Mouse (Mus musculus): ENCODE measurements around the gene Dusp7.
A peak's percentile ranks its signal among the peaks of the same experiment; 100 is the strongest.

- TF ChIP-seq CTCF (IDR thresholded peaks at IDR 0.05 in 2 of 3, conservative IDR thresholded peaks at IDR 0.05 in 1 of 3; ENCODE audit: control insufficient read depth in 1 of 3, insufficient read depth in 1 of 3, low read depth in 2 of 3, low read length in 3 of 3, poor library complexity in 1 of 3, severe bottlenecking in 1 of 3) = peak; percentile 13 to 44 (median 33); a peak in 4 of 6 replicates
- TF ChIP-seq POLR2A (IDR thresholded peaks at IDR 0.05; ENCODE audit: control insufficient read depth in 1 of 2, insufficient read depth in 1 of 2, low read depth in 1 of 2, low read length in 2 of 2, poor library complexity in 1 of 2) = no peak
- TF ChIP-seq ETS1 (IDR thresholded peaks at IDR 0.05; ENCODE audit: low read depth, low read length) = no peak
- TF ChIP-seq USF1 (IDR thresholded peaks at IDR 0.05; ENCODE audit: low read depth, low read length) = no peak
- no peak for TF ChIP-seq ZKSCAN1 (IDR thresholded peaks at IDR 0.05; ENCODE audit: low read depth, low read length)
- no peak for TF ChIP-seq NRF1 (IDR thresholded peaks at IDR 0.05; ENCODE audit: insufficient read depth, low read depth, low read length, poor library complexity, severe bottlenecking)
- no peak for TF ChIP-seq TCF12 (IDR thresholded peaks at IDR 0.05; ENCODE audit: low read depth, low read length)
- TF ChIP-seq USF2 (IDR thresholded peaks at IDR 0.05; ENCODE audit: borderline replicate concordance in 1 of 2, insufficient read depth in 1 of 2, low read depth in 1 of 2, low read length in 2 of 2) = no peak
- TF ChIP-seq EP300 (IDR thresholded peaks at IDR 0.05; ENCODE audit: low read depth in 1 of 2, low read length in 2 of 2) = no peak
- TF ChIP-seq JUND (IDR thresholded peaks at IDR 0.05; ENCODE audit: low read depth, low read length) = no peak
- TF ChIP-seq RCOR1 (IDR thresholded peaks at IDR 0.05; ENCODE audit: low read depth, low read length) = no peak
- no peak for TF ChIP-seq MAZ (IDR thresholded peaks at IDR 0.05; ENCODE audit: low read depth, low read length)
- TF ChIP-seq MAFK (IDR thresholded peaks at IDR 0.05; ENCODE audit: borderline replicate concordance, low read depth, low read length) = no peak
Measured at GRCm38 (mm10) chr9:106349075-106349474, 19.4 kb upstream of the Dusp7 start.
